Mouse (Mus musculus): Measurements from ENCODE around the gene Mrgprf. TPM values are rescaled to one million over a fixed set of nuclear protein-coding genes. Genes with fewer than 3 reads are reported as not detected.

Mrgprf gene
- polyA plus RNA-seq, 1 experiment: 4.7 TPM

- TF ChIP-seq POLR2A (IDR thresholded peaks at IDR 0.05; ENCODE audit: borderline replicate concordance, extremely low read depth, insufficient read depth, insufficient read length, poor library complexity, severe bottlenecking) (no peak), CTCF (IDR thresholded peaks at IDR 0.05; ENCODE audit: borderline replicate concordance, extremely low read depth, insufficient read depth, insufficient read length) (peak; percentile 62; the same call in 1 of the 2 replicates)
- DNase-seq (ENCODE audit: low read depth): peak; percentile 96
Observed at GRCm38 (mm10) chr7:145283487-145284187, 17.0 kb upstream of the Mrgprf start, which contains the start of gene Tpcn2. Gene Tpcn2 (minus strand): TSS chr7:145284011.

- no peak for DNase-seq (ENCODE audit: low read depth)
- TF ChIP-seq CTCF (IDR thresholded peaks at IDR 0.05; ENCODE audit: borderline replicate concordance, extremely low read depth, insufficient read depth, insufficient read length): no peak
- TF ChIP-seq POLR2A (IDR thresholded peaks at IDR 0.05; ENCODE audit: borderline replicate concordance, extremely low read depth, insufficient read depth, insufficient read length, poor library complexity, severe bottlenecking): no peak
Observed at GRCm38 (mm10) chr7:145284293-145284692, 16.3 kb upstream of the Mrgprf start.

- DNase-seq (ENCODE audit: low read depth): no peak
- no peak for TF ChIP-seq POLR2A (IDR thresholded peaks at IDR 0.05; ENCODE audit: borderline replicate concordance, extremely low read depth, insufficient read depth, insufficient read length, poor library complexity, severe bottlenecking)
- no peak for TF ChIP-seq CTCF (IDR thresholded peaks at IDR 0.05; ENCODE audit: borderline replicate concordance, extremely low read depth, insufficient read depth, insufficient read length)
Observed at GRCm38 (mm10) chr7:145285476-145285875, 15.2 kb upstream of the Mrgprf start.

GRCm38 (mm10) chr7:145287410-145287809 is 13.2 kb upstream of the Mrgprf start:
- no peak for DNase-seq (ENCODE audit: low read depth)

GRCm38 (mm10) chr7:145289302-145289701 is 11.3 kb upstream of the Mrgprf start:
- TF ChIP-seq CTCF (IDR thresholded peaks at IDR 0.05; ENCODE audit: borderline replicate concordance, extremely low read depth, insufficient read depth, insufficient read length) (peak; percentile 56), POLR2A (IDR thresholded peaks at IDR 0.05; ENCODE audit: borderline replicate concordance, extremely low read depth, insufficient read depth, insufficient read length, poor library complexity, severe bottlenecking) (no peak)

More at GRCm38 (mm10) chr7:145287410-145287809, 13.2 kb upstream of the Mrgprf start:
- TF ChIP-seq CTCF (IDR thresholded peaks at IDR 0.05; ENCODE audit: borderline replicate concordance, extremely low read depth, insufficient read depth, insufficient read length) (no peak), POLR2A (IDR thresholded peaks at IDR 0.05; ENCODE audit: borderline replicate concordance, extremely low read depth, insufficient read depth, insufficient read length, poor library complexity, severe bottlenecking) (no peak)

DNA sequence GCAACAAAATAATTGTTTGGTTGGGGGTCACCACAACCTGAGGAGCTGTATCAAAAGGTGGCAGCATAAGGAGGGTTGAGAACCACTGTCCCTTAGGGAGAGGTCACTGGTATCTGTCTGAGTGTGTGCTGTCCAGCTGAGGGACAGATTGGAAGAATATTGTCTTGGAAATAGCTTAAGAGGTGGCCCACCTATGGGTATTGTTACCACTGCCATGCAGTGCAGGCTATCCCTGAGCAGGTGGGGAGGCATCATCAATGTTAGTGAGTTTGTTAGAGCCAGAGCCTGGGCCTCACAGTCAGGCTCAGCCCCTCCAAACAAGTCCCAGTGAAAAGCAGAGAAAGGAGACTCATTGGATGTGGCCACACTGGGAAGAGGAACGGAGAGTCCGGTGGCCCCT is 8.8 kb upstream of the Mrgprf start:
- DNase-seq (ENCODE audit: low read depth): no peak
- TF ChIP-seq POLR2A (IDR thresholded peaks at IDR 0.05; ENCODE audit: borderline replicate concordance, extremely low read depth, insufficient read depth, insufficient read length, poor library complexity, severe bottlenecking): no peak
- no peak for TF ChIP-seq CTCF (IDR thresholded peaks at IDR 0.05; ENCODE audit: borderline replicate concordance, extremely low read depth, insufficient read depth, insufficient read length)

More at GRCm38 (mm10) chr7:145289302-145289701, 11.3 kb upstream of the Mrgprf start:
- peak; percentile 47 for DNase-seq (ENCODE audit: low read depth)

DNA sequence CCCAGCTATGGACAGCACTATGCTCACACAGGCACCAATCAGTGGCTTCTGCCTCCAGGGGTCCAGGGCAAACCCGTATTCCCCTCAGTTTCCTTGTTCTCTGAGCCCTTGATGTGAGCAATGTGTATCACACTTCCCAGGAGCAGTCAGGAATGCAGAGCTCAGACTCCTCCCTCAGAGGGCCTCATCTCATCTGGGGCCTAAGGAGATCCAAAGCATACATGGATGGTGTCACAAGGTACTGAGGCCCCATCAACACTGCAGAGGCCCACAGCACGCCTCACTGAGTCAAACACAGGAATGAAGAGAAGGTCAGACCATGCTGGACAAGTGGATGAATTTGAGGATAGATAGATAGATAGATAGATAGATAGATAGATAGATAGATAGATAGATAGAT is 7.9 kb upstream of the Mrgprf start:
- no peak for DNase-seq (ENCODE audit: low read depth)
- TF ChIP-seq POLR2A (IDR thresholded peaks at IDR 0.05; ENCODE audit: borderline replicate concordance, extremely low read depth, insufficient read depth, insufficient read length, poor library complexity, severe bottlenecking) (no peak), CTCF (IDR thresholded peaks at IDR 0.05; ENCODE audit: borderline replicate concordance, extremely low read depth, insufficient read depth, insufficient read length) (no peak)

- TF ChIP-seq CTCF (IDR thresholded peaks at IDR 0.05; ENCODE audit: borderline replicate concordance, extremely low read depth, insufficient read depth, insufficient read length): no peak
- no peak for TF ChIP-seq POLR2A (IDR thresholded peaks at IDR 0.05; ENCODE audit: borderline replicate concordance, extremely low read depth, insufficient read depth, insufficient read length, poor library complexity, severe bottlenecking)
- no peak for DNase-seq (ENCODE audit: low read depth)
Observed at GRCm38 (mm10) chr7:145293859-145294258, 6.8 kb upstream of the Mrgprf start.

- no peak for TF ChIP-seq POLR2A (IDR thresholded peaks at IDR 0.05; ENCODE audit: borderline replicate concordance, extremely low read depth, insufficient read depth, insufficient read length, poor library complexity, severe bottlenecking)
- no peak for TF ChIP-seq CTCF (IDR thresholded peaks at IDR 0.05; ENCODE audit: borderline replicate concordance, extremely low read depth, insufficient read depth, insufficient read length)
- no peak for DNase-seq (ENCODE audit: low read depth)
Observed at GRCm38 (mm10) chr7:145298666-145299490, 1.8 kb upstream of the Mrgprf start.

DNA sequence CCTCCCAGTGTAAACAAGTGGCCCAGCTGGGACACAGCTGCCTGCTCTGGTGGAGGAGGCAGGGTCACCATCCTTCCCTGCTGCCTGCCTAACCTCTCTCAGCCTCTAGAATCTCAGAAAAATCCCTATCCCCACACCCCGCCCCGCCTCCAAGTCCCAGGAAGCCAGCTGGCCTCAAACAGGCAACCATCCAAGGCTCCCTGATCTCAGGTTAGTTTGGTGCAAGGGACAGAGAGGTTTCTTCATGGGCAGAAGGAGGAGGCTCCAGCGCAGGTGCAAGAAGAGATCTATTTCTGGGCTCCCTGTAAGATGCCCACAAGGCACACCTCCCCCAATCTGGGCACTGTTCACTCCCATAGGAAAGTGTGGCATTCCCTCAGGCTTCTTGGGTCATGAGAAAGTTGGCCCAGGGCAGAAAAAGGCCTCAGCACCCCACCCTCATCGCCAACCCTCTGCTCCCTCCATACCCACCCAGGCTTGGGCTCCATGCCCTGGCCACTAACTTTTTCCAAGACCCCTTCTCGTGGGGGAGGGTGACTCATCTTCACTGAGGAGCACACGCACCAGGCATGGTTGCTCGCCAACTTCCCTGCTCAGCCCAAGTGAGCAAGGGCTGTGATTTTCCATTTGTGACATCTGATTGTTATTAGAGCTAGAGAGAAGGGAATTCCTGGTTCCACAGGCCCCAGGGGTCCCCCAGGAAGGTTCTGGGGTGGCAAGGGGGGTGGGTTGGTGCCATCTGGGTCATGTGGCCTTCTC is 887 bp upstream of the Mrgprf start:
- TF ChIP-seq CTCF (IDR thresholded peaks at IDR 0.05; ENCODE audit: borderline replicate concordance, extremely low read depth, insufficient read depth, insufficient read length): no peak
- TF ChIP-seq POLR2A (IDR thresholded peaks at IDR 0.05; ENCODE audit: borderline replicate concordance, extremely low read depth, insufficient read depth, insufficient read length, poor library complexity, severe bottlenecking): no peak
- no peak for DNase-seq (ENCODE audit: low read depth)

DNA sequence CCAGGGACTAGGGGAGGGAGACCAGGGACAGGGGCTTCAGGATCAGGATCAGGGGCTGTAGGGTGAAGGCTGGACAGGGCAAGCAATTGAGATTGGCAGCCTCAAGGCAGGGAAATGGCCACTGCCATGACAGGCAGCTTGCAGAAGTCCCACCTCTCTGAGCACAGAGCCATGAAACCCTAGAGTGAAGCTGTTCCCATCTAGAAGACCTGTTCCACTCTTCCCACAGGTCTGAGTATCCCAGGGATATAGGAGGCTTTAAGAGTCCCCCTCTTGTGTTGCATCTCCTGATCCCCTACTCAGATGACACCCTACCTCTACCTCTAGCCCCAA is 346 bp downstream of the Mrgprf start:
- DNase-seq (ENCODE audit: low read depth): no peak
- TF ChIP-seq POLR2A (IDR thresholded peaks at IDR 0.05; ENCODE audit: borderline replicate concordance, extremely low read depth, insufficient read depth, insufficient read length, poor library complexity, severe bottlenecking) (no peak), CTCF (IDR thresholded peaks at IDR 0.05; ENCODE audit: borderline replicate concordance, extremely low read depth, insufficient read depth, insufficient read length) (no peak)

Data from brain, embryonic 14.5 days (tissue).